Mouse (Mus musculus) cortical plate, adult 2 months (tissue): ENCODE data around the gene Gtf2h1. TPM values are rescaled to one million over a fixed set of nuclear protein-coding genes. Genes with fewer than 3 reads are reported as not detected.

Experiments
- H3K27ac ChIP-seq: fragments of 200-500 bp; 2 replicates; pipeline ENCODE4 v1.5.1; 2012; ENCODE audit warnings: low read length, control low read depth, inconsistent platforms; ENCODE audit not compliant: insufficient read depth
- H3K4me1 ChIP-seq: fragments of 200-500 bp; 2 replicates; pipeline ENCODE4 v1.6.1; 2011; ENCODE audit warnings: low read length; ENCODE audit not compliant: control insufficient read depth, insufficient read depth
- H3K4me3 ChIP-seq: fragments of 200-500 bp; 2 replicates; pipeline ENCODE4 v1.5.1; 2011; ENCODE audit warnings: mild to moderate bottlenecking, low read length, control low read depth; ENCODE audit not compliant: insufficient read depth
- CTCF ChIP-seq: fragments of 200-500 bp; IDR thresholded peaks from 2 replicates; pipeline ENCODE4 v1.5.1; 2011; ENCODE audit warnings: mild to moderate bottlenecking, control low read depth, low read length; ENCODE audit not compliant: insufficient read depth; ENCODE audit errors: extremely low read depth
- POLR2A ChIP-seq: fragments of 200-500 bp; IDR thresholded peaks from 2 replicates; pipeline ENCODE4 v1.6.1; 2011; ENCODE audit warnings: mild to moderate bottlenecking, low read length, control low read depth; ENCODE audit not compliant: insufficient read depth; ENCODE audit errors: extremely low read depth
- polyA plus RNA-seq: library from polyadenylated mRNA; depleted of rRNA; stranded (reverse); fragments of >200 nt; gene quantifications from 2 replicates; pipeline ENCODE4 v1.2.3, GENCODE M21; 2012; rRNA removed

Gtf2h1 gene
- polyA plus RNA-seq = 30.1 TPM in 2 replicates

DNA sequence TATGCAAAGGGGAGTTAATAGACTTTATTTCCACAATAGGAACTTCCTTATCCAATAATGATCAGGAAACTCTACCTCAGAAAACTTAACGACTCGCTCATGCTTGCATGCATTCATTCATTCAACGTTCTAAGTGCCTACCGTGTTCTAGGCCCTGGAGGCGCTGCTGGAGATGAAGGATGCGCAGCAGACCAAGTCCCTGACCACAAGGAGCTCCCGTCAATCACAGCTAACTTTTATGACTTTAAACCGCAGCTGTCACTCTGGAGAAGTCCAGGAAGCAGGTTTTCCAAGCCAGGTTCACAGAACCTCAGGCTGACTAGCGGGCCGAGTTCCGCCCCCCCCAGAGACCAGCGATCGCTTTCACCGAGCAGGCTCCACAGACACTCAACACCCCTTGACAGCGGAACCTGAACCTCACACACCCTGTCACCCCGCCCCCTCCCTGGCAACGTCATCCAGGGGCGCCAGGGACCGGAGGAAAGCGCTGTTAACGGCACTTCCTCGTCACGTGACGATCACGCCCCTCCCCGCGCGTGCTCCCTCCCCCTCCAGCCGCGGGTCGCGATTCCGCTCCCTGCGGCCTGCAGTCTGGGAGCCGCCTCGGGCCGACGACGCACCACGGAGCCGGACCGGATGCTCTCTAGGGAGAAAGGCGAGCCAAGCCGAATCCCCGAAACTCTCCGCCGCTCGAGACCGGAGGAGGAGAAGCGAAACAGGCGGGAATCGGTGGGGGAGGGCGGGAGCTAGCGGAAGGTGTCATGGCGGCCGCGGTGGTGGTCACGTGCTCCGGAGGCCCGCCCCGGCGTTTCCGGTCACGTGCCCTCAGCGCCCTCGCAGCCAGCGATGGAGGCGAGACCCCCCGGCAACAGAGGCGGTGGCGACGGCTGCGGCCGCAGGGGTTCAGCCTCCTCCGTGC, at the start of gene Gtf2h1, which contains the start of gene Hps5:
Gene Gtf2h1 (plus strand): TSS at position 817 of the 919 bp plus-strand sequence.
Gene Hps5 (minus strand): TSS at position 778 of the 919 bp plus-strand sequence.
- peak within 1 kb of the TSS; percentile 99 for H3K27ac ChIP-seq
- H3K4me1 ChIP-seq = peaks cover 2% of the 10 kb centered on the region
- TF ChIP-seq CTCF (no peak), POLR2A (peak; percentile 59; the same call in 1 of the 2 replicates)
- peak within 1 kb of the TSS; percentile 91 for H3K4me3 ChIP-seq

DNA sequence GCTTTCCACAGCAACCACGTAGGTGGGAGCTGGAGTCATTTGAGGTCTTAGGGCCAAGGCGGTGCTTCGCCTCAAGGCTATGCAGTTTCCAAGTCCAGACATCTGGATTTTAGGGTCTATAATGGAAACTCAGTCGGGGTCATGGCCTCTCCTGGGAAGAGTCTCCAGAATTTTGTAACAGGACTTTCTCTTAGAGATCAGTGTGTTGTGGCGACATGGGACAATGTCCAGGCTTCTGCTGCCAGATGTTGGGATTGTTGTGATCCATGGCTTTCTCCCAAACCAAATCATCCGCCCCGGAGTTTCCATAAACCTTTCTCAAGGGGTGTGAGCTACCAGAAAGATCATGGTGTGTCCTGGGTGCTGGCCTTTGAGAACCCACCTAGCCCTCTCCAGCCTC, 49.5 kb upstream of the Gtf2h1 start:
- Histone ChIP-seq H3K4me1 (no peaks in the 10 kb centered on the region), H3K4me3 (no peak overlapping the region), H3K27ac (no peak overlapping the region)
- no peak for TF ChIP-seq POLR2A
- TF ChIP-seq CTCF = no peak

DNA sequence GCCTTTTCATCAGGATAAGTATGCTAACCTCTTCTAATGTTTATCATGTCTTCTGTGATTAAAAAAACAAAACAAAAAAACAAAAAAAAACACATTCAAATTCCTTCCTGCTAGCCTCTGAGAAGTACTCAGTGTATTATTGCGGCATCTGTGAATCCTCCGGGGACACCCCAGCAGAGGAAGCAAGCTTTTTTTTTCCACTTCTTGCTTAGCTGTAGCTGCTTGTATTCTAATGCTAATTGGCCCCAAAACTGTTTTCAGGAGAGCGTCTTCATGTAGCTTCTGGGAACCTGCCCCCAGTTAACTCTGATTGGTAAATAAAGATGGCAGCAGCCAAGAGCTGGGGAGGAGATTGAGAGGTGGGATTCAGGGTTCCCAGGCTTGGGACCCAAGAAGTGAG, 47.4 kb upstream of the Gtf2h1 start:
- Histone ChIP-seq H3K4me1 (no peaks in the 10 kb centered on the region), H3K4me3 (no peak overlapping the region), H3K27ac (no peak overlapping the region)
- TF ChIP-seq CTCF (no peak), POLR2A (no peak)

DNA sequence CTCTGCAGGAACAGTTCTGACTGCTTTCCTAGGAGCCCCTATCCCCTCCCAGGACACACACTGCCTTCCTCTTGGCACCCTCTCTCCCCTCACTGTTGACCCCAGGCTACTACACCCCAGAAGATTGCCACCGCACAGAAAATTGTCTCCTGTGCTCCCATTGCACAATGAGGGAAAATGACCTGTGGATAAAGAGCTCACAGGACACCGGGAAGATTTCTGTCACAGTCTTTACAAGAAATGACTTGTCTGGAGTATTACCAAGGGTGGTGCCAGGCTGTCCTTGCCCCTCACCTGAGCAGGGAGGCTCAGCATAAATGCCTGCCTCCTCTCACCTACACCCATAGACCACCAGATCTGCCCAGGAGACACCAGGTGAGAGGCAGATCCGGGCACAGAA, 44.4 kb upstream of the Gtf2h1 start, which contains the start of gene Saa2:
Gene Saa2 (plus strand): TSS at position 301 of the 400 bp plus-strand sequence.
- no peak within 1 kb of the TSS for H3K27ac ChIP-seq
- TF ChIP-seq CTCF (no peak), POLR2A (no peak)
- H3K4me3 ChIP-seq = no peak within 1 kb of the TSS
- no peaks in the 10 kb centered on the region for H3K4me1 ChIP-seq

DNA sequence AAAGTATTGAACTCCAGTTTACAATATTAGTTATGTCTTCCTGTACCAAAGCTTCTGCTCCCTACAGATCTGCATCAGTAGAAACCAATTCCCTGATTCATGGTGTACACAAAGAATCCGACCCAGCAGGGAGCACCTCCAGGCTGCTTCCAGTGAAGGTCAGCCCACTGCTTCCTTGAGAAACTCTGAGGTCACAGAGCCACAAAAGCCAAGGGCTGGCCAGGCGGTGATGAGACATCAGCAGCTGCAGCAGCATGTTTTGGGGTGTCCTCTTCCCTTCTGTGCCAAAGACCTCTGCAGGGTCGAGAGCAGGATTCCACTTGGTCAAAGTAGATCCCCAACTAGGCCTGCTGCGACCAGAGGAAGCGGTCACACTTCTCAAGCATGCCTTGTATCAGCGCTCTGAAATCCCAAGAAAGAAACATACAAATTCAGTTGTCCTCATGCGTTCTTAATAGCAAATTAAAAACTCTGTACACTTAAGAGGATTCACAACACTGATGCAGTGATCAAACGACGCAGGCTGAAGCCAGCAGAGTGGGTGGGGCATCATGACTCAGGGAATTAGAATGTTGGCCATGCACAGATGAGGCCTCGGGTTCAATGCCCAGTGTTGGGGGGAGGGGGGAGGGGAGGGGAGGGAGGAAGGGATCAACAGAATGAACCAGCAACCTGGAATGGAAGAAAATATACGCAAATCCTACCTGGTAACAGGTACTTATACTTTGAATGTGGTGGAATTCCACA, 34.7 kb upstream of the Gtf2h1 start:
- Histone ChIP-seq H3K27ac (no peak overlapping the region), H3K4me1 (no peaks in the 10 kb centered on the region), H3K4me3 (no peak overlapping the region)
- TF ChIP-seq POLR2A = no peak
- TF ChIP-seq CTCF = no peak

DNA sequence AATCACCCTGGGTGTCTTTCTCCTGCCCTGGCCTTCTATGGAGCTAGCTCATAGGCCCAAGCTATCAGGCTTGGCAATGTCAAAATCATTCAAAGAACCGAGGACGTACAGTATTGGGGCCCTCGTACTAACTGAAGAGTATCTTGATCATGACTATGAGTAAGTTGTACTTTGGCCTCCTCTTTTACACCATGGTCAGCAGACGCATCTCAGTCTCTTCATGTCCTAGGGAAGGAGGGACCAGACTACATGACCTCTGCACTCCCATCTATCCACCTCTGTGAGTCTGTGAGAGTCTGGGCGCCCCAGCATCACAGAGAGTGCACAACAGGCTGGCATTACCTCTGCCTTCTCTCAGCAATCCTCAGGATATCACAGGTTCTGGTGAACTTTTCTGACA, 33.3 kb upstream of the Gtf2h1 start:
- H3K4me1 ChIP-seq = no peaks in the 10 kb centered on the region
- TF ChIP-seq POLR2A (no peak), CTCF (no peak)
- H3K4me3 ChIP-seq = no peak overlapping the region
- H3K27ac ChIP-seq = no peak overlapping the region

DNA sequence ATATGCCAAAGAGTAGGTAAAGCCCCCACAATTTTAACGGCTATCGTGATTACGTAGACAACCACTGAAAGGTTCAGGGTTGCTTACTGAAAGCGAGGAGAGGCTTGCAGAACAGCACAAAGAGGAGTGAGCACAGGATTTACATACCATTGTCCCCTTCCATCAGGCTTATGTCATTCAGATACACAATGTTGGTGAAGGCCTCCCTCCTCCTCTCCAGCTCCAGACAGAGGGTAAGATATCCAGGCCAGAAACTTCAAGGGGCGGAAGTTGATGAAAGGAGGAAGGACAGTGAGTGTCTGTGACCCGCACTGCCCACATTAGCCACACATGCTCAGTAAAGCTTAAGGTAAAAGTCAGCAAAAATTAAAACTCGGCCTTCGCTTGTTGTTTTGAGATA, 31.2 kb upstream of the Gtf2h1 start:
- H3K27ac ChIP-seq = no peak overlapping the region
- TF ChIP-seq POLR2A (no peak), CTCF (no peak)
- H3K4me3 ChIP-seq = no peak overlapping the region
- no peaks in the 10 kb centered on the region for H3K4me1 ChIP-seq

DNA sequence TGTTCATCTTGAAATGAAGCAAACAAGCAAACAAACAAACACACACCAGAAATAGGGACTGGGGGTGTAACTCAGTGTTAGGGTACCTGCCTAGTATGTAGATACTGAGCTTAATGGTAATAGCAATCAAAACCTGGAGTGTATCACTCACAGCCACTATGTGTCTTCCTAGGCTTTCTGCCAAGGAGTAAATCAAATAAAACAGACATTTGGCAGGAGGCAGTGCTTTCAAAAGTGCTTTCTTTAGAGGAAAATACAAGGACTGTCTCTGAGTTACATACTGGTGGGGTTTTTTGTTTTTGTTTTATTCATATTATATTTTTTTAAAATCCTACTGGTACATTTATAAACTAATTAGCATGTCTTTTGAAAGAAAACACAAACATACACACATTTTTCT, 28.5 kb upstream of the Gtf2h1 start:
- TF ChIP-seq POLR2A (no peak), CTCF (no peak)
- Histone ChIP-seq H3K4me1 (no peaks in the 10 kb centered on the region), H3K27ac (no peak overlapping the region), H3K4me3 (no peak overlapping the region)

DNA sequence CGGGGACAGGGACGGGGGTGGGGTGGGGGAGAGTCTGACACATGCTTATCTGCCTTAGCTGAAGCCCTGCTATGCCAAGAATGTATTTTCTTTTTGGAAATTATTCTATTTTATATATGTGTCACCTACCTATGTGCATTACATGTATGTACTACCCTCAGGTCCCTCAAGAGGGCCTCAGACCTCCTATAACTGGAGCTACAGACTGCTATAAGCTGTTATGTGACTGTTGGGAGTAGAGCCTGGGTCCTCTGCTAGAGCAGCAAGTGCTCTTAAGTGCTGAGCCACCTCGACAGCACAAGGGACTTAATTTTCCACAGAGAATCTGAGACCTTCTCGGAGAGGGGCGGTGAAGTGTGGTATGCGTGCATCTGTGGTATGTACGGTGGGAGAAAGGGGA, 27.5 kb upstream of the Gtf2h1 start:
- Histone ChIP-seq H3K4me1 (no peaks in the 10 kb centered on the region), H3K27ac (no peak overlapping the region), H3K4me3 (no peak overlapping the region)
- TF ChIP-seq CTCF = no peak
- TF ChIP-seq POLR2A = no peak

DNA sequence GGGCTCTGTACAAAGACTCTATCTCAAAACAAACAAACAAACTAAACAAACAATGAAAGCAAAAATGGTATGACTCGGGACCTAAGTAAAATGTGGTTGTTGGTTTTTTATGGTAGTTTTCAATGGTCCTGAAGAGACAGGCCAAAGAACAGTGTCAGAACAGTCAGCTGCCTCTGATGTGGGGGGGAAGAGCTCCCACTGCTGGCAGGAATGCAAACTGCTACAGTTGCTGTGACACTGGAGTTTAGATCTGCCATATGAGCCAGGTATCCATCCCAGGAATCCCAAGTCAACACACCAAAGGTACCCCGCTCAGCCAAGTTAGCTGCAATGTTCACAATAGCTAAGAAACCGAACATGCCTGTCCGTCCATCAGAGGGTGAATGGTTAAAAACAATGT, 25.2 kb upstream of the Gtf2h1 start:
- TF ChIP-seq POLR2A (no peak), CTCF (peak; percentile 95)
- Histone ChIP-seq H3K27ac (no peak overlapping the region), H3K4me1 (no peaks in the 10 kb centered on the region), H3K4me3 (no peak overlapping the region)
